Mouse (Mus musculus) C2C12 (cell line): ENCODE measurements around the gene Ttc19. TPM values are rescaled to one million over a fixed set of nuclear protein-coding genes. Genes with fewer than 3 reads are reported as not detected.

Source experiments
- H3K27me3 ChIP-seq: one replicate; pipeline ENCODE4 v1.6.1; 2011; ENCODE audit not compliant: control insufficient read depth, insufficient read depth, insufficient read length
- H3K36me3 ChIP-seq: one replicate; pipeline ENCODE4 v1.6.1; 2011; ENCODE audit not compliant: control insufficient read depth, insufficient read depth
- H3K4me3 ChIP-seq: one replicate; pipeline ENCODE4 v1.5.1; 2011; ENCODE audit warnings: mild to moderate bottlenecking, control low read depth; ENCODE audit not compliant: poor library complexity, insufficient read depth, severe bottlenecking
- H3K79me2 ChIP-seq: one replicate; pipeline ENCODE4 v1.6.1; 2011; ENCODE audit not compliant: control insufficient read depth, insufficient read depth
- H3K79me3 ChIP-seq: one replicate; pipeline ENCODE4 v1.6.1; 2011; ENCODE audit warnings: low read depth, control low read depth
- H3ac ChIP-seq: one replicate; pipeline ENCODE3; 2011; ENCODE audit warnings: low read depth; ENCODE audit not compliant: control insufficient read depth, insufficient read length
- CEBPB ChIP-seq: IDR thresholded peaks from one replicate; pipeline ENCODE4 v1.6.1; 2011; ENCODE audit warnings: low read depth, mild to moderate bottlenecking, control low read depth, moderate library complexity
- CTCF ChIP-seq: IDR thresholded peaks from one replicate; pipeline ENCODE4 v1.5.1; 2011; ENCODE audit not compliant: control insufficient read depth, insufficient read depth, insufficient read length
- FOSL1 ChIP-seq: IDR thresholded peaks from one replicate; pipeline ENCODE4 v1.8.0; 2011; ENCODE audit warnings: mild to moderate bottlenecking, low read length; ENCODE audit not compliant: poor library complexity, insufficient read depth, severe bottlenecking
- MAX ChIP-seq: IDR thresholded peaks from one replicate; pipeline ENCODE4 v1.6.1; 2011; ENCODE audit warnings: mild to moderate bottlenecking, control low read depth
- MYOD1 ChIP-seq: IDR thresholded peaks from one replicate; pipeline ENCODE4 v1.6.1; 2011; ENCODE audit warnings: low read depth; ENCODE audit not compliant: control insufficient read depth, insufficient read length
- MYOG ChIP-seq: IDR thresholded peaks from one replicate; pipeline ENCODE4 v1.6.1; 2011; ENCODE audit not compliant: control insufficient read depth, insufficient read length; ENCODE audit errors: extremely low read depth
- USF1 ChIP-seq: IDR thresholded peaks from one replicate; pipeline ENCODE4 v1.6.1; 2011; ENCODE audit warnings: low read depth, mild to moderate bottlenecking, control low read depth, moderate library complexity
- polyA plus RNA-seq: library from polyadenylated mRNA; unstranded; fragments of >200 nt; fragmentation: generic; extraction: Trizol; gene quantifications from one replicate; pipeline ENCODE4 v1.2.1, GENCODE M21; 2012; ENCODE audit warnings: missing spikeins

Ttc19 gene
- polyA plus RNA-seq, 1 experiment = 8.6 TPM

GRCm38 (mm10) chr11:62320097-62320496, 38.8 kb downstream of the Ttc19 start:
- Histone ChIP-seq H3K4me3 (no peak overlapping the region), H3K27me3 (no peaks in the 10 kb centered on the region), H3ac (no peak overlapping the region), H3K36me3 (peaks cover 94% of the 10 kb centered on the region), H3K79me3 (no peaks in the 10 kb centered on the region), H3K79me2 (no peaks in the 10 kb centered on the region)
- TF ChIP-seq MYOG = no peak
- TF ChIP-seq MYOD1 = no peak
- no peak for TF ChIP-seq FOSL1
- no peak for TF ChIP-seq CEBPB
- TF ChIP-seq CTCF = no peak
- TF ChIP-seq USF1 = no peak
- no peak for TF ChIP-seq MAX

DNA sequence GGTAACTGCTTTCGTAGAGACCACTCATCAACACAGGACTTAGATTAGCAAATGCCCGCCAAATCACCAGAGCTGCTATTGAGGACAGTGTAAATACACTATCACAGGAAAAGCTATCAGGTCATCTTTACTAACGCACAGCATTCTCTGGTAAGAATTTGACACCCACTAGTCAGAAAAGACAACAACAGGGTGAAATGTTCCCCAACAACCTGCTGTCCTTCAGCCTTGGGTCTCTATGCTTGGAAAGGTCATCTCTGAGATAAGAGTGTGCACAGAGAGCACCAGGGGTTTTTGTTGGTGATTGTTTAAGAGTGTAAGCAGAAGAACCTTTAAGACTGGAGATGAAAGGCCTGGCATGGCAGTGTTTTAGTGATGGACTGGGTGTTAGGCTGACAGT, 42.4 kb downstream of the Ttc19 start:
- Histone ChIP-seq H3K79me3 (no peaks in the 10 kb centered on the region), H3K4me3 (no peak overlapping the region), H3ac (no peak overlapping the region), H3K27me3 (no peaks in the 10 kb centered on the region), H3K79me2 (no peaks in the 10 kb centered on the region), H3K36me3 (peaks cover 94% of the 10 kb centered on the region)
- TF ChIP-seq USF1 (no peak), MYOG (no peak)

- Histone ChIP-seq H3K79me2 (no peaks in the 10 kb centered on the region), H3K79me3 (no peaks in the 10 kb centered on the region), H3K4me3 (no peak overlapping the region), H3K27me3 (no peaks in the 10 kb centered on the region), H3ac (no peak overlapping the region), H3K36me3 (peaks cover 90% of the 10 kb centered on the region)
- TF ChIP-seq MYOG (no peak), CTCF (no peak), MAX (no peak), MYOD1 (no peak), FOSL1 (no peak), CEBPB (no peak), USF1 (no peak)
Observed at GRCm38 (mm10) chr11:62331141-62331540, 49.9 kb downstream of the Ttc19 start.

DNA sequence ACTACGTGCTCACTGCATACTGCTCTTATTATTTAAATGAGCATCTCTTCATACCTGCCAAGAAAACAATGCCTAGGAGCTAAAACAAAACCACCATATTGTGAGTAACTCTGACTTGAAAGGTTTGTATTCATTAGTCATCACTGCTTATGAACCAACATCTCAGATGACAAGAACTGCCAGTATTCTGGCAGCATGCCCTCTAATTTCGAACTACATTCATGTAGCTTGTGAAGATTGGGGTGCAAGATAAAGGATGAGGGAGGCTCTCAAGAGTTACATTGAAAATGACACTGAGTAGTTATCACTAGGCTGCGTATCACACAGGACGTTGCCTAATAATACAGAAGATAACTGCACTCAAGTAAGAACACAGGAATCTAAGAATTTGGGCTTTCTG, 51.0 kb downstream of the Ttc19 start:
- Histone ChIP-seq H3K4me3 (no peak overlapping the region), H3K79me3 (no peaks in the 10 kb centered on the region), H3ac (no peak overlapping the region), H3K79me2 (no peaks in the 10 kb centered on the region), H3K36me3 (peaks cover 90% of the 10 kb centered on the region), H3K27me3 (no peaks in the 10 kb centered on the region)
- no peak for TF ChIP-seq CTCF
- TF ChIP-seq CEBPB = no peak
- no peak for TF ChIP-seq MYOD1
- no peak for TF ChIP-seq MAX
- no peak for TF ChIP-seq USF1
- TF ChIP-seq FOSL1 = no peak
- TF ChIP-seq MYOG = no peak

DNA sequence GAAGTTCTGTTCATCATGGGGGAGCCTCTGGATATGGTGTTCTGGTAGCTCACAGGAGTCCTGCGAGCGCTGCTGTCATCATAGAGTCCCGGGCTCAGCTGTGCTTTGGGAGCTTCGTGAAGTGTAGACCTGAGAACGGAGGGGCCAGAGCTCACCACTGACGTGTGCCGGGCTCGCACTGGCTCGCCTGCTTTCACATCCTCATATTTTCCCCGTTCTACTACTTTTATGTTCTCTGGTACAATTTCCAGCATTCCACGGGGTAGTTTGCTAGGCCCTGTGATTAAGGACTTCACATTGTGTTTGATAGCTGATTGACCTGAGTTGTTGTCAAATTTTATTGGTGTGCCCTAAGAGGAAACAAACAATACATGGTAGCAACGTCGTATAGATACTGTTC, 61.7 kb downstream of the Ttc19 start:
- Histone ChIP-seq H3K36me3 (peaks cover 82% of the 10 kb centered on the region), H3ac (no peak overlapping the region), H3K4me3 (no peak overlapping the region), H3K79me2 (no peaks in the 10 kb centered on the region), H3K79me3 (no peaks in the 10 kb centered on the region), H3K27me3 (no peaks in the 10 kb centered on the region)
- TF ChIP-seq MYOG (no peak), MAX (no peak), MYOD1 (no peak), FOSL1 (no peak)

GRCm38 (mm10) chr11:62351948-62352347, 70.7 kb downstream of the Ttc19 start:
- Histone ChIP-seq H3K79me2 (no peaks in the 10 kb centered on the region), H3K79me3 (no peaks in the 10 kb centered on the region), H3K27me3 (no peaks in the 10 kb centered on the region), H3K36me3 (peaks cover 90% of the 10 kb centered on the region), H3ac (no peak overlapping the region), H3K4me3 (no peak overlapping the region)
- TF ChIP-seq MYOD1 (no peak), USF1 (no peak), CEBPB (no peak), MYOG (no peak), MAX (no peak), FOSL1 (no peak), CTCF (no peak)
